ENCODE assay signal across 8 mouse cellular contexts in the genomic region with DNA sequence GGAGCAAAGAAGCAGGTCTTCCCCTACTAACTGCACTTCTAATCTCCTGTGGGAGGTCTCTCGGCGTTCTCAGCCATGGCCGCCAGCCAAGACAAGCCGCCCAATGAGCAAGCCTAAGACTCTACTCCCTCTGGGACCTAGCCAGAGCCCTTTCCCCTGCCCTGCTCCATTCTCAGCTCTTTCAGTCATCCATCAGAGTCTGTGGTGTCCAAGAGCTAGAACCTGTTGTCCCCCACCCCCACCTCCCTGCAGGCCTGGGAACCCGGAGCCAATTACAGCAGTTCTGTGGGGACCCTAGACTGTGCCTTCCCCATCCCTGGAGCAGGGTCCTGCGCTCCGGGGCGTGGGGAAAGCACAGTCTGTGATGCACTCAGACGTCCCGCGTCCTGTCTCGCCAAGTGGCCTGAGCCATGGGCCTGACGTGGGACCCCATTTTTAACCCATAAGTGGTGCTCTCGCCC. TPM values are rescaled to one million over a fixed set of nuclear protein-coding genes. Genes with fewer than 3 reads are reported as not detected.
DNase-seq lines count a peak whose midpoint lies in the region; ATAC-seq and TF ChIP-seq lines count a peak whose summit lies in the region.

No protein-coding gene starts in this region.

- H3K36me3 ChIP-seq in MEL (ENCODE audit: control insufficient read depth in 1 of 2, insufficient read depth in 2 of 2, low read length in 2 of 2), result peaks cover 0 to 4% of the 10 kb centered on the region in 2 experiments; a peak in 1 of 4 replicates
- no peaks in the 10 kb centered on the region for H3K36me3 ChIP-seq in forebrain, embryonic 15.5 days
- H3K36me3 ChIP-seq in liver, embryonic 16.5 days (ENCODE audit: control insufficient read depth, insufficient read depth), result no peaks in the 10 kb centered on the region
- H3K36me3 ChIP-seq in neural tube, embryonic 14.5 days (ENCODE audit: control insufficient read depth, insufficient read depth, low read length), result no peaks in the 10 kb centered on the region

- no peak; a peak in 1 of 4 replicates for TF ChIP-seq POLR2A in MEL (IDR thresholded peaks at IDR 0.05; ENCODE audit: control insufficient read depth in 1 of 2, insufficient read depth in 1 of 2, low read depth in 1 of 2, low read length in 2 of 2, poor library complexity in 1 of 2)
- TF ChIP-seq POLR2A in cerebellum, adult 2 months (IDR thresholded peaks at IDR 0.05; ENCODE audit: borderline replicate concordance, insufficient read depth, low read length), result no peak

- no peak for TF ChIP-seq RAD21 in MEL (IDR thresholded peaks at IDR 0.05; ENCODE audit: low read depth, low read length)

- no peaks in the 10 kb centered on the region for H3K27me3 ChIP-seq in MEL (ENCODE audit: control insufficient read depth in 1 of 2, insufficient read depth in 2 of 2, low read length in 2 of 2)
- H3K27me3 ChIP-seq in cerebellum, adult 2 months (ENCODE audit: control insufficient read depth, insufficient read depth, low read length), result no peaks in the 10 kb centered on the region
- no peaks in the 10 kb centered on the region for H3K27me3 ChIP-seq in forebrain, embryonic 15.5 days
- no peaks in the 10 kb centered on the region for H3K27me3 ChIP-seq in liver, embryonic 16.5 days (ENCODE audit: control insufficient read depth, insufficient read depth, low read depth, low read length)
- H3K27me3 ChIP-seq in neural tube, embryonic 14.5 days (ENCODE audit: control insufficient read depth, insufficient read depth, low read length), result no peaks in the 10 kb centered on the region

- H3K4me2 ChIP-seq in forebrain, embryonic 15.5 days (replicated peaks), result peak overlapping the region; percentile 76
- H3K4me2 ChIP-seq in liver, embryonic 16.5 days (ENCODE audit: low read depth, low read length), result peak overlapping the region; percentile 62
- H3K4me2 ChIP-seq in neural tube, embryonic 14.5 days (ENCODE audit: low read depth, low read length), result peak overlapping the region; percentile 51

- WGBS in cerebellum, adult 2 months, result 3% methylated on average over 14 of the region's 14 CpGs
- WGBS in forebrain, embryonic 15.5 days, result 7% methylated on average over 14 of the region's 14 CpGs
- 38% methylated on average over 14 of the region's 14 CpGs for WGBS in liver, embryonic 16.5 days (ENCODE audit: insufficient replicate concordance)
- WGBS in neural tube, embryonic 14.5 days, result 24% methylated on average over 14 of the region's 14 CpGs

- ATAC-seq in forebrain, embryonic 15.5 days (replicated peaks), result peak; percentile 92
- no peak for ATAC-seq in liver, embryonic 16.5 days (ENCODE audit: low read depth)
- ATAC-seq in neural tube, embryonic 14.5 days (ENCODE audit: low read depth), result peak; percentile 88

- H3K79me2 ChIP-seq in MEL (ENCODE audit: control insufficient read depth, insufficient read depth, low read length, poor library complexity), result no peaks in the 10 kb centered on the region

- no peak for TF ChIP-seq EP300 in MEL (IDR thresholded peaks at IDR 0.05; ENCODE audit: low read depth in 1 of 2, low read length in 2 of 2)

- H3K27ac ChIP-seq in MEL (ENCODE audit: control insufficient read depth, low read depth, low read length), result no peak overlapping the region
- no peak overlapping the region for H3K27ac ChIP-seq in cerebellum, adult 2 months (ENCODE audit: insufficient read depth, low read length)
- no peak overlapping the region for H3K27ac ChIP-seq in forebrain, embryonic 15.5 days (replicated peaks)
- no peak overlapping the region for H3K27ac ChIP-seq in liver, embryonic 16.5 days (ENCODE audit: low read length)
- H3K27ac ChIP-seq in neural tube, embryonic 14.5 days (ENCODE audit: low read depth, low read length), result no peak overlapping the region

- intact Hi-C loops in heart, postnatal 14 days (cut with DNase I), result no loop called here

- no peak overlapping the region for H3K9ac ChIP-seq in MEL (ENCODE audit: control insufficient read depth, low read depth, low read length, poor library complexity, severe bottlenecking)
- peak overlapping the region; percentile 46 for H3K9ac ChIP-seq in forebrain, embryonic 15.5 days (replicated peaks)
- peak overlapping the region; percentile 31; the same call in 1 of the 2 replicates for H3K9ac ChIP-seq in liver, embryonic 16.5 days (ENCODE audit: low read depth, low read length)
- no peak overlapping the region for H3K9ac ChIP-seq in neural tube, embryonic 14.5 days (replicated peaks; ENCODE audit: low read depth, low read length)

- no peak for TF ChIP-seq CTCF in MEL (IDR thresholded peaks at IDR 0.05 in 2 of 3, conservative IDR thresholded peaks at IDR 0.05 in 1 of 3; ENCODE audit: control insufficient read depth in 1 of 3, insufficient read depth in 1 of 3, low read depth in 2 of 3, low read length in 3 of 3, poor library complexity in 1 of 3, severe bottlenecking in 1 of 3)
- no peak for TF ChIP-seq CTCF in cerebellum, adult 2 months (IDR thresholded peaks at IDR 0.05; ENCODE audit: borderline replicate concordance, insufficient read depth, low read depth, low read length)

- peak; percentile 88 for DNase-seq in MEL (ENCODE audit: low read depth, low spot score)
- DNase-seq in cerebellum, adult 2 months, result peak; percentile 52 to 56
- DNase-seq in heart, postnatal 14 days, result peak; percentile 77
- peak; percentile 40 to 79 for DNase-seq in kidney, postnatal 36 days
- DNase-seq in urinary bladder, postnatal 4 days (ENCODE audit: low spot score in 2 of 2), result peak; percentile 71 to 73

- no peaks in the 10 kb centered on the region for H3K9me3 ChIP-seq in MEL (replicated peaks; ENCODE audit: insufficient read depth, low read length)
- H3K9me3 ChIP-seq in forebrain, embryonic 15.5 days, result no peaks in the 10 kb centered on the region
- H3K9me3 ChIP-seq in liver, embryonic 16.5 days (replicated peaks; ENCODE audit: control insufficient read depth, low read length), result no peaks in the 10 kb centered on the region
- H3K9me3 ChIP-seq in neural tube, embryonic 14.5 days (ENCODE audit: control insufficient read depth, low read length), result no peaks in the 10 kb centered on the region

- peaks cover 0 to 3% of the 10 kb centered on the region in 2 experiments; a peak in 2 of 4 replicates for H3K4me1 ChIP-seq in MEL (ENCODE audit: control insufficient read depth in 1 of 2, insufficient read depth in 2 of 2, low read length in 2 of 2)
- H3K4me1 ChIP-seq in cerebellum, adult 2 months (ENCODE audit: control insufficient read depth, insufficient read depth, low read length), result no peaks in the 10 kb centered on the region
- H3K4me1 ChIP-seq in forebrain, embryonic 15.5 days, result peaks cover 5% of the 10 kb centered on the region
- H3K4me1 ChIP-seq in liver, embryonic 16.5 days (ENCODE audit: control insufficient read depth, low read depth, low read length), result no peaks in the 10 kb centered on the region
- H3K4me1 ChIP-seq in neural tube, embryonic 14.5 days (ENCODE audit: control insufficient read depth, insufficient read depth, low read length), result no peaks in the 10 kb centered on the region

- peak overlapping the region; percentile 67 to 90; a peak in 3 of 4 replicates for H3K4me3 ChIP-seq in MEL (ENCODE audit: control insufficient read depth in 1 of 2, insufficient read depth in 1 of 2, low read depth in 2 of 2, low read length in 2 of 2)
- H3K4me3 ChIP-seq in cerebellum, adult 2 months (replicated peaks; ENCODE audit: insufficient read depth, low read depth, low read length), result peak overlapping the region; percentile 45
- peak overlapping the region; percentile 41 for H3K4me3 ChIP-seq in forebrain, embryonic 15.5 days
- H3K4me3 ChIP-seq in liver, embryonic 16.5 days (ENCODE audit: low read depth, low read length), result peak overlapping the region; percentile 39
- H3K4me3 ChIP-seq in neural tube, embryonic 14.5 days (ENCODE audit: low read depth, low read length), result peak overlapping the region; percentile 16; the same call in 1 of the 2 replicates

TF ChIP-seq in MEL, 35 proteins besides CTCF, POLR2A, EP300 and RAD21:
- no peak for TF ChIP-seq ZMIZ1 (IDR thresholded peaks at IDR 0.05; ENCODE audit: low read depth, low read length)
- 0 out of 2 replicates have a peak, but pooled peaks have one; percentile 27 for TF ChIP-seq TBP (IDR thresholded peaks at IDR 0.05; ENCODE audit: low read depth, low read length)

RNA-seq across cellular contexts. Expression of gene Asf1a, which starts 15.9 kb away (rescaled TPM):
- 63.8 and 65.1 TPM in 2 replicates for total RNA-seq in MEL (2012; rRNA removed)
- 10 to 100 TPM in 1 of 2 experiments, not detected in 1; 91.4 TPM for polyA plus RNA-seq in MEL (2012; ENCODE audit: insufficient read depth in 1 of 2, insufficient read length in 2 of 2, low read depth in 1 of 2, low replicate concordance in 2 of 2, missing spikeins in 1 of 2)
- polyA plus RNA-seq in cerebellum, adult 2 months (2012; rRNA removed), result 27.0 TPM in 2 replicates
- polyA plus RNA-seq in forebrain, embryonic 15.5 days (2015; fragmentation: Nextera tagmentation; extraction: Ambion mirVana), result 101 and 114 TPM in 2 replicates
- total RNA-seq in heart, postnatal 14 days (2021), result 10 to 100 TPM; 27.9 to 30.9 TPM
- 55.4 and 62.2 TPM in 2 replicates for polyA plus RNA-seq in liver, embryonic 16.5 days (2015; fragmentation: Nextera tagmentation; extraction: Ambion mirVana)
- 67.6 and 79.3 TPM in 2 replicates for polyA plus RNA-seq in neural tube, embryonic 14.5 days (2014; fragmentation: Nextera tagmentation; extraction: Ambion mirVana)

RNA-seq across cellular contexts. Expression of gene Mcm9, which starts 49.6 kb away (rescaled TPM):
- total RNA-seq in MEL (2012; rRNA removed), result 5.2 and 5.3 TPM in 2 replicates
- 10 to 100 TPM in 1 of 2 experiments, not detected in 1; 12.6 TPM for polyA plus RNA-seq in MEL (2012; ENCODE audit: insufficient read depth in 1 of 2, insufficient read length in 2 of 2, low read depth in 1 of 2, low replicate concordance in 2 of 2, missing spikeins in 1 of 2)
- polyA plus RNA-seq in cerebellum, adult 2 months (2012; rRNA removed), result 5.3 and 5.7 TPM in 2 replicates
- 9.5 and 10.2 TPM in 2 replicates for polyA plus RNA-seq in forebrain, embryonic 15.5 days (2015; fragmentation: Nextera tagmentation; extraction: Ambion mirVana)
- total RNA-seq in heart, postnatal 14 days (2021), result 1 to 10 TPM; 4.2 to 4.7 TPM
- 3.7 and 3.8 TPM in 2 replicates for polyA plus RNA-seq in liver, embryonic 16.5 days (2015; fragmentation: Nextera tagmentation; extraction: Ambion mirVana)
- 8.0 and 8.5 TPM in 2 replicates for polyA plus RNA-seq in neural tube, embryonic 14.5 days (2014; fragmentation: Nextera tagmentation; extraction: Ambion mirVana)

Comparison
In these comparisons a context has a peak if more than half of its experiments do, and no peak if none do; other contexts are left out.
1. H3K4me3 ChIP-seq: peak in every context shown above with its lines; median percentile 78 in MEL; 45 in cerebellum, adult 2 months; 41 in forebrain, embryonic 15.5 days; 39 in liver, embryonic 16.5 days; 16 in neural tube, embryonic 14.5 days.
2. H3K9ac ChIP-seq: peak in forebrain, embryonic 15.5 days (single experiment) and liver, embryonic 16.5 days (single experiment); none in MEL (single experiment) and neural tube, embryonic 14.5 days (single experiment).
3. Peak in every context shown above with its lines, with median percentiles within 50 percentile points of each other: DNase-seq and H3K4me2 ChIP-seq.